Mouse (Mus musculus): ENCODE measurements around the gene Klf7.

DNA sequence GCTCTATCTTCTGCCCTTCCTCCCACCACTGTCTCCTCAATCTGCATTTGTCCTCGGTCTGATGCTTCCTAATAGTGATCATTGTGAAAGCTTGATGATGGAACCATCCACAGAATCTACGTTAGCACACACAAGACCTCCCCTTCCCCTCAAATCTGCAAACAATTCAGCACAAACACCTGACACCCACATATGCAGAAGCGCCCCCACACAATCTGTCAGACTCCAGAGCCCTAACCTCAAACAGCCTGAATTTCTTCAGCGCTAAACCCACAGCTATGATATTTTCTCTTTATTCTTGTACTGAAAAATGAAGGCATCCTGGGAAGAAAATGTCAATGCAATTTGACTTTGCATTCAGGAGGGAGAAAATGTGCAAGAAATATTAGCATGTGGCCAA lies 66.1 kb downstream of the Klf7 start:
- no peak for TF ChIP-seq CTCF (IDR thresholded peaks at IDR 0.05)
- TF ChIP-seq POLR2A (IDR thresholded peaks at IDR 0.05; ENCODE audit: insufficient read depth, low read depth, low read length) = no peak
